Mouse (Mus musculus) testis, adult 2 months (tissue): Measurements from ENCODE around the gene Tigit.

Experiments used
- CTCF ChIP-seq: fragments of 200-500 bp; IDR thresholded peaks from 2 replicates; pipeline ENCODE4 v1.5.1; 2012; ENCODE audit warnings: low read depth, mild to moderate bottlenecking, inconsistent platforms, low read length, moderate library complexity; ENCODE audit not compliant: control insufficient read depth, insufficient read depth, insufficient replicate concordance
- POLR2A ChIP-seq: fragments of 200-500 bp; IDR thresholded peaks from 2 replicates; pipeline ENCODE4 v1.6.1; 2012; ENCODE audit warnings: low read depth, mild to moderate bottlenecking, inconsistent platforms, low read length, moderate library complexity; ENCODE audit not compliant: control insufficient read depth

GRCm38 (mm10) chr16:43661576-43661975 is 2.4 kb downstream of the Tigit start:
- TF ChIP-seq CTCF (no peak), POLR2A (no peak)
